ENCODE assay signal across 8 mouse cellular contexts in the genomic region with DNA sequence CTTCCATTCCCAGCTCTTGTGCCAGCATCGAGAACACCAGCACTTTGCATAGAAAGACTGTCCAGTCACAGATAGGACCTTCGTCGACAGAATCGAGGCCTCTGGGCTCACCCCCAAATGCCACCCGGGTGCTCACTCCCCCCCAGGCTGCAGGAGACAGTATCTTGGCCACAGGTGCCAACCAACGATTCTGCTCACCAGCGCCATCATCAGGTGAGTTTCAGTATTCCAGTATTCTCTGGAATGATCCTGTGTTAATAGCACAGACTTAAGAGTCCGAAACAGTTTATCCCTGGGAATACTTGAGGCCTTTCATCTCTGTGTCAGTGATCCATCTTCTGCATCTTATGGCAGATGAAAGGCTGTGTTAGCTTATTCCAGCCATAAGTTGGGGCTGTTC. TPM values are rescaled to one million over a fixed set of nuclear protein-coding genes. Genes with fewer than 3 reads are reported as not detected.
DNase-seq lines count a peak whose midpoint lies in the region; ATAC-seq and TF ChIP-seq lines count a peak whose summit lies in the region.

No protein-coding gene starts in this region.

- no peak overlapping the region for H3K9ac ChIP-seq in heart, embryonic 12.5 days

- H3K4me1 ChIP-seq in heart, embryonic 12.5 days (replicated peaks), result 0 out of 2 replicates have a peak, but pooled peaks cover 12% of the 10 kb centered on the region
- no peaks in the 10 kb centered on the region for H3K4me1 ChIP-seq in cortical plate, adult 2 months (ENCODE audit: control insufficient read depth, insufficient read depth, low read length)

- H3K27me3 ChIP-seq in heart, embryonic 12.5 days (replicated peaks), result no peaks in the 10 kb centered on the region

- WGBS in heart, embryonic 12.5 days, result 86% methylated on average over 8 of the region's 8 CpGs

- peak; percentile 63 for DNase-seq in heart, postnatal 4 days
- peak; percentile 32 to 69 for DNase-seq in spleen, postnatal 10 days (ENCODE audit: low spot score in 2 of 2)
- DNase-seq in spleen, adult 18-20 months, result no peak
- peak; percentile 55 for DNase-seq in retina, postnatal 1 day
- no peak for DNase-seq in neural tube, embryonic 10.5 days (ENCODE audit: extremely low spot score, low spot score)
- no peak for DNase-seq in left cerebral cortex, adult 11 months (ENCODE audit: low spot score)

- peak; percentile 16; the same call in 1 of the 2 replicates for TF ChIP-seq CTCF in cortical plate, adult 2 months (IDR thresholded peaks at IDR 0.05; ENCODE audit: extremely low read depth, insufficient read depth, low read length)

- no peak for TF ChIP-seq POLR2A in cortical plate, adult 2 months (IDR thresholded peaks at IDR 0.05; ENCODE audit: extremely low read depth, insufficient read depth, low read length)

- H3K4me2 ChIP-seq in heart, embryonic 12.5 days, result no peak overlapping the region

- peaks cover 87% of the 10 kb centered on the region for H3K36me3 ChIP-seq in heart, embryonic 12.5 days

- ATAC-seq in heart, embryonic 12.5 days (ENCODE audit: insufficient number of reproducible peaks, low FRiP score), result no peak

- H3K27ac ChIP-seq in heart, embryonic 12.5 days (ENCODE audit: poor library complexity, severe bottlenecking), result no peak overlapping the region
- H3K27ac ChIP-seq in cortical plate, adult 2 months (ENCODE audit: insufficient read depth, low read length), result no peak overlapping the region

- H3K9me3 ChIP-seq in heart, embryonic 12.5 days (replicated peaks), result no peaks in the 10 kb centered on the region

- no peak overlapping the region for H3K4me3 ChIP-seq in heart, embryonic 12.5 days
- H3K4me3 ChIP-seq in cortical plate, adult 2 months (ENCODE audit: insufficient read depth, low read length), result no peak overlapping the region

RNA-seq across cellular contexts. Expression of a gene that starts 8.5 kb away (rescaled TPM):
- 1 to 10 TPM; 7.8 to 9.3 TPM for total RNA-seq in heart, postnatal 4 days (2021)
- 15.3 and 15.8 TPM in 2 replicates for polyA plus RNA-seq in heart, embryonic 12.5 days (2016; fragmentation: Nextera tagmentation; extraction: Ambion mirVana)
- 5.7 and 7.1 TPM in 2 replicates for polyA plus RNA-seq in cortical plate, adult 2 months (2012; rRNA removed)

RNA-seq across cellular contexts. Expression of a gene that starts 14.1 kb away (rescaled TPM):
- total RNA-seq in heart, postnatal 4 days (2021), result 10 to 100 TPM; 89.1 to 98.5 TPM
- 71.7 and 73.4 TPM in 2 replicates for polyA plus RNA-seq in heart, embryonic 12.5 days (2016; fragmentation: Nextera tagmentation; extraction: Ambion mirVana)
- 163 and 170 TPM in 2 replicates for polyA plus RNA-seq in cortical plate, adult 2 months (2012; rRNA removed)

RNA-seq across cellular contexts. Expression of a gene that starts 41.1 kb away (rescaled TPM):
- total RNA-seq in heart, postnatal 4 days (2021), result 10 to 100 TPM; 42.3 to 43.2 TPM
- 17.0 and 17.7 TPM in 2 replicates for polyA plus RNA-seq in heart, embryonic 12.5 days (2016; fragmentation: Nextera tagmentation; extraction: Ambion mirVana)
- 37.7 and 43.2 TPM in 2 replicates for polyA plus RNA-seq in cortical plate, adult 2 months (2012; rRNA removed)

RNA-seq across cellular contexts. Expression of a gene that starts 56.6 kb away (rescaled TPM):
- 10 to 100 TPM; 23.7 to 24.0 TPM for total RNA-seq in heart, postnatal 4 days (2021)
- polyA plus RNA-seq in heart, embryonic 12.5 days (2016; fragmentation: Nextera tagmentation; extraction: Ambion mirVana), result 22.6 and 23.7 TPM in 2 replicates
- polyA plus RNA-seq in cortical plate, adult 2 months (2012; rRNA removed), result 26.0 and 26.1 TPM in 2 replicates

Comparison
In these comparisons a context has a peak if more than half of its experiments do, and no peak if none do; other contexts are left out.
1. DNase-seq: peak in heart, postnatal 4 days (single experiment), spleen, postnatal 10 days (2 of 2) and retina, postnatal 1 day (single experiment); none in spleen, adult 18-20 months (0 of 2), neural tube, embryonic 10.5 days (single experiment) and left cerebral cortex, adult 11 months (single experiment).